Mouse (Mus musculus) CH12F3 (cell line): ENCODE measurements around the gene Abl2.
"Not testable (repeated sequence)": the region's sequence is repeated elsewhere in the genome, so short reads cannot be mapped to it uniquely, and the experiment has no call there.

ENCODE experiments used
- in situ Hi-C: fragments of 300-500 bp; cut with MboI; formaldehyde crosslinking; loops from 2 replicates; pipeline ENCODE4 v1.14.3; 2020; ENCODE audit warnings: low sequenced_read_pairs

Abl2 gene

DNA sequence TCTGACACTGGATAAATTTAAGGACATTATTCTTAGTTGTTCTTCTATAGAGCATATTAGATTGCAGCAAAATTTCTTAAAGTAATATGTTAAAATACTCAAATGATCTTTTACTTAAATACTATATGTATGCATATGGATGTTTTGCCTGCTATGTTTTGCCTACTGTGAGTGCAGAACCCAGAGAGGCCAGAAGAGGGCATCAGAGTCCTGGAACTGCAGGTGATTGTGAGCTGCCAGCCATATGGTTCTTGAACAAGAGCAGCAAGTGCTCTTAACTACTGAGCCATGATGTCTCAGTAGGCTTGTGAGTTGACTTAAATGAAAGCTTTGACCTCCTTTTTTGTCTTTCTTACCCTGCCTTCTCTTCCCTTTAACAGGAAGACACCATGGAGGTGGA lies 72.4 kb downstream of the Abl2 start:
- in situ Hi-C loops, result no loop called here

DNA sequence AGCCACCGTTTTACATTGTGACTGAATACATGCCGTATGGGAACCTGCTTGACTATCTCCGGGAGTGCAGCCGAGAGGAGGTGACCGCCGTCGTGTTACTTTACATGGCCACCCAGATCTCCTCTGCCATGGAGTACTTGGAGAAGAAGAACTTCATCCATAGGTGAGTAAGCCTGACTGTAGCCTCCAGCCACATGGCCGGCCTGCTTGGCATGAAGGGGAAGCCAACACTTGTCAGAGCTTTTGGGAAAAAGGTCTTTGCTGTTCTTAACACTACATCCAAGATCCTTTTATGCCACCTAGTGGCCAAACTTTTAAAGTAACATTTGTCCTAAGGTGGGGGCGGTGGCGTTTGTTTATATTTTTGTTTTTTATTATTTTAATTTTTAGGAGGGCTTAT lies 74.5 kb downstream of the Abl2 start:
- in situ Hi-C loops, result no loop called here

DNA sequence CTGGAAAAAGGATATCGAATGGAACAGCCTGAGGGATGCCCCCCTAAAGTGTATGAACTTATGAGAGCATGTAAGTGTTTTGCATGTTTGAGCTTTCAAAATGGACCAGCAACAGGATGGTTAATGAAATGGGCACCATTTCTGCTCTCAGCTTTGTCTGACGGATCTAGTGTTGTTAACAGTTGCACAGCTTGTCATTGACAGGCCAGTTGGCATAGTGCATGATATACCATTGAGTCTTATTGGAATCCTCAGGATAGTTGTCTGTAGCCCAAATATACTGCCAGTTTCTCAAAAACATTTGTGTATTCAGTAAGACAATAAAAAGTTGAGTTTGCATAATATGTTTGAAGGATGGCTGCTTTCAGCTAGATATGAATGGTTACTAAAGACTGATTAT lies 76.6 kb downstream of the Abl2 start:
- in situ Hi-C loops, result no loop called here

DNA sequence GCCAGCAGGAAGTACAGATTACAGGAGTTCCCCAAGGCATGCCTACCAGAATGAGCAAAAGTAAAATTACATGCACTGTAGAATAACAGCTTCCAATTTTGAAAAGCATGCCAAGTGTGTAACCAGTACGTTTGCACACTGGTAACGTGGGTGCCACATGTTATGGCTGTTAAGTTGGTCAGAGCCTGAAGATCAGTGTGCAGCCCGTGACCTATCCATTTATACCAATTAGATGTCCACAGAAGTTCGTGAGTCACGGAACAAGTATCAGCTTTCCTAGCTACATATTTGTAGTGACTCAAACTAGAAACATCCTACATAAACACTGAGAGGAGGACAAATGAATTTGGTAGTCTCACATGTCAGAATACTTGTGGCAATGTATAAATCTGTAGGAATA lies 80.9 kb downstream of the Abl2 start:
- in situ Hi-C loops, result no loop called here

DNA sequence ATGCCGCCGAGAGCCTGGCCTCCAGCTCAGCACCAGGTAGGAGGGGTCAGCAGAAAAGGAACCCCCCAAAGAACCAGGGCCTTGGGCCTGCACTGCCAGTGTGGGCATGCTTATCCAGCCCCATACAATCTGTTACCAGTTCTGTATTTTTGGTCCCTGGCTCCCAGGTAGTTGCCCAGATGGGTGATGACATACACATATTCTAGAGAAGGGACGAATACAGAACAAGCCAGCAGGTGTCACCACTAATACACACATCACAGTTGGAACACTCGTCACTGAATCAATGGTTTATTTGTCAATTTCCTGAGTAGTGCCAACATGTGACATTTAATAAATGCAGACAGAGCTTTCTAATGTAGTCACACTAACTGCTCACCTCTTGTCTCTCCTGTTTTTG lies 82.0 kb downstream of the Abl2 start:
- in situ Hi-C loops, result no loop called here

DNA sequence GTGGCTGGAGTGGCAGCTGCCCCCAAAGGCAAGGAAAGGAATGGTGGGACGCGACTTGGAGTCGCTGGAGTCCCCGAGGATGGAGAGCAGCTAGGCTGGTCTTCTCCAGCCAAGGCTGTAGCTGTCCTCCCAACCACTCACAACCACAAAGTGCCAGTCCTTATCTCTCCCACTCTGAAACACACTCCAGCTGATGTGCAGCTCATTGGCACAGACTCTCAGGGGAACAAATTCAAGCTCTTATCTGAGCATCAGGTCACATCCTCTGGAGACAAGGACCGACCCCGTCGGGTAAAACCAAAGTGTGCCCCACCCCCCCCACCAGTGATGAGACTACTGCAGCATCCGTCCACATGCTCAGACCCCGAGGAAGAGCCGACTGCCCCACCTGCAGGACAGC lies 83.2 kb downstream of the Abl2 start:
- in situ Hi-C loops, result no loop called here

DNA sequence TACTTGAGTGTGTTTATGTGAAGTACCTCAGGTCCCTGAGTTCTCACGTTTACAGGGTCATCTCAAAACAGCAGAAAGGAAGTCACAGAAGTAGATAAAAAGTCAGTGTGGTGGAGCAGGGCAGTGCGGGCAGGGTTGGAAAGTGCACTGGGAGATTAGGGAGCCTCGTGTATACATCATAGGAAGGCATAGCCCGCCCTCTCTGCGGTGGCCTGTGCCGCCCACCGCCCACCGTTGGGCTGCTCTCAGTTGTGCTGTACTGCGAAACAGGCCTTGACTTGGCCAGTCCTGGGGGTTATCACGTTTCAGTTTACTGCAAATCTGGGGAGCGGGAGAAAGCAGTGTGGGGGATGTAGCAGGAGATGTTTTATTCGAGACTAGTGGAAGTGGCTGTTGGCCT lies 84.2 kb downstream of the Abl2 start:
- in situ Hi-C loops, result no loop called here

DNA sequence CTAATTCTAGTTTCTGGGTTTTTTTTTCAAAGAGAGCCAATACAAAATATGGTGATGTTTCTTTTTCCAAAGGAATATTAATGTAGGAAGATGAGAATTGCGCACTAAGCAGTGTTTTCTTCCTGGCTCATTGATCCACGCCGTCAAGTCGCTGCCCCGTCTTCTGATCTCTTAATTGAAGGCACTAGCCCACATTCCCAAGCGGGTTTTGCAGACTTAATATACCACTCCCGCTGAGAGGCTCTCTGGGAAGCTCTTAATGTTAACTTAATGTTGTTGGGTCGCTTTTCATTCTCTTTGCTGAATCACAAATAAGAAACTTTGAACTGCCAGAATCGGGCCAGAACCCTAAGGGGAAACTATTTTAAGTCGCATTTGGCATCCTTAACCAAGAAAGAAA lies 85.5 kb downstream of the Abl2 start:
- in situ Hi-C loops, result no loop called here

DNA sequence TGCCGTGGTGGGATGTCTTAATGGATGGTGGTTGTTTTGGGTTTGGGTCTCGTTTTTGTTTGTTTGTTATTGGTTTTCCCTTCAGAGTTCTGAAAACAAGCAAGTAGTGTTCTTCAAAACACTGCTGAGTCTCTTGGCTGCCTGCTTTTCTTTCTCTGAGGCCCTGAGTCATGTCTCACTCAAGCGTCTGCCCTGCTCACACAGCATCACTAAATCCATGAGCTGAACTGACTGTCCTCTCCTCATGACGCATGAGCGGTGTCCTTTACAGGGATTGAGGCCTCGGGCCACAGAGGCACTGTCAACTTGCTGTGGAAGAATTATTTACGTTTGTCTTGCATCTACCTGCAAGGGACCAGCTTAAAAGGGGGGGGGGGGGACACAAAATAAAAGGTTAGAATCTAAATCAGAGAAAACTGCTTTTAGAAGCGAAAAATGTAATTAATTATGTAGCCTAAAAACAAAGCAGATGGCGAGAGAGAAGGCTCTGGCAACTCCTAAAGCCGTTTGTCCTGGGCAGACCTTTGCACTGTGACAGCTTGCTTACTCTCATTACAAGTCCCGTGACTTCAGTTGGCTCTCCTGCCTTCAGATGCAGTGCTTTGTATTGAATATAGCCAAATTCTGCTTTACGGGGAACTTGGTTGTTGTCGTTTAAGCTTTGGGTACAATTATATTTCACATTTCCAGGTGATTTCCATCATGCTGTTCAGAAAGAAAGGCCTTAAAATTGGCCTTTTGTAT lies 86.4 kb downstream of the Abl2 start:
- in situ Hi-C loops, result no loop called here

DNA sequence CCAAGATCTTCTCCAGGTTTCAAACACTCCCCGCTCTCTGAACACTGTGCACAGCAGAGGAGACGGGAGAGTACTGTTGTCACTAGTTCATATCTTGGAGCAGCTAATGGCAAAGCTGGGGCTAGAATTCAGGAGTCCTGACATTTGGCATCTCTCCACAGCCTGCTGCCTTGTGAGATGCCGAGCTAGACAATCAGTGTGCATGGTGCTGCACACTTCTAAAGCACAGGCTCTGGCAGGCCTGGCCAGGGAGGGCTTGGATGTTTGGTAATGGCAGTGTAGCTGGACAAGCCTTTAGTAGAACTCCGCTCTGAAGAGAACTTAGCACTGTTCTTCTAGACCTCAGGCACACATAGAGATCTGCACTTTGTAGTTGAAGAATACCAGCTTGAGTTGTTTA lies 87.4 kb downstream of the Abl2 start:
- in situ Hi-C loops, result no loop called here

DNA sequence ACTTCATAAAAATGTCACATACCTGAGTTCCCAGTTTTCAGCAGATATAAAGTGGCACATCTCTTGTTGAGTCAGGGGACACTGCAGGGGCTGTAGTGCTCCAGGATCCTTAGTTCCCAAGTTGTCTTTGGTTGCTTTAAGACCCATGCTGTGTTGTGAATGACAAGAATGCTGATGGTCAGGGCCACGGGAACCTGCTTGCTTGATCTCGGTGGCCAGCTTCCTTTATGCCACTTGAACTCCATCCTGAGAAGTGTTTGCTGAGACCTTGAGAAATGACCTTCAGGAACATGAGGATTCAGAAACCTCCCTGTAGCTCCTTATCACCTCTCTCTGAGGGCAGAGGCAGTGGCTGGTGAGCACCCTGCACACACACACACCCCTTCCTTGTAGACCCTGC lies 90.1 kb downstream of the Abl2 start:
- in situ Hi-C loops, result no loop called here

DNA sequence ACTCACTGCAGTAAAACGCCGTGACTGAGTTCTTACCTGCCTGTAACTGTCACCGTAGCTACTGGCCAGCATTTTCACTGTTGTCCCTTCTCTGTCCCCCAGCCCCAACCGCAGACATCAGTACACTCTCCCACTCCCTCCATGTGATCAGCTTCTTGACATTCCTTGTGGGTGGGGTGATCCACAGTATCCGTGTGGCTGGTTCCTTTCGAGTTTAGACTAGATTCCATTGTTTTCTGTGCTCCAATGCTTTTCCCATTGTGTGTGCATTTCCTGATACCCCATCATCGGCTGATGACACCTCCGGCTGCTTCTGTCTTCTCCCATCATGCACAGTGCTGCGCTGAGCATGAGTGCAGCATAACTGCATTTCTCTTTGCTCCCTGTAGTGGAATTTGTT lies 92.0 kb downstream of the Abl2 start:
- in situ Hi-C loops, result no loop called here

DNA sequence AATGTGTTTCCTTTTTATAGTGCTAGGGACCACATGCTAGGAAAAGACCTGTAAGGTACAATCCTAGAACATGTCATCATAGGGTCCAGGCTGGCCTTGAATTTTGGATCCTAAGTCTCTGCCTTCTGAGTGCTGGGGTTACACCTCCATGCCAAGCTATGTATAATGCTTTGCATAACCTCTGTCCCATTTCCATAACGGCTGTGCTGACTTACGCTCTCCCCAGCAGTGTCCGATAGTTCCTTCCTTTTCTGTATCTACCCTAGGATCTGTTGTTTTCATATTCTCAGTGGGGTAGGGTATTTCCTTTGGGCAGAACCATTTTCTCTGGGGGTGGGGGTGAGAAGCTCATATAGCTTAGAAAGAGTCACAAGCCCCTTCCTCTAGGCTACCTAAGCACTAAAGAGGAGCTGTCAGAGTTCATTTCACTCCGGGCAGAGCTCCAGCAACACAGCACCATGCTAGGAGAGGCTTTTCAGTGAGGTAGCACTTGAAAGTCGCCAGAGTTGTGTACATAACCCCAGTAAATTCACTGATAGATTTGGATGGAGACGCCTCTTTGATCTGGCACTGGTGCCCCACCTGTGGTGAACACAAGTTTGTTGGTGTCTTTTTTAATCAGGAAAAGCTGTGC lies 93.7 kb downstream of the Abl2 start:
- in situ Hi-C loops, result no loop called here

DNA sequence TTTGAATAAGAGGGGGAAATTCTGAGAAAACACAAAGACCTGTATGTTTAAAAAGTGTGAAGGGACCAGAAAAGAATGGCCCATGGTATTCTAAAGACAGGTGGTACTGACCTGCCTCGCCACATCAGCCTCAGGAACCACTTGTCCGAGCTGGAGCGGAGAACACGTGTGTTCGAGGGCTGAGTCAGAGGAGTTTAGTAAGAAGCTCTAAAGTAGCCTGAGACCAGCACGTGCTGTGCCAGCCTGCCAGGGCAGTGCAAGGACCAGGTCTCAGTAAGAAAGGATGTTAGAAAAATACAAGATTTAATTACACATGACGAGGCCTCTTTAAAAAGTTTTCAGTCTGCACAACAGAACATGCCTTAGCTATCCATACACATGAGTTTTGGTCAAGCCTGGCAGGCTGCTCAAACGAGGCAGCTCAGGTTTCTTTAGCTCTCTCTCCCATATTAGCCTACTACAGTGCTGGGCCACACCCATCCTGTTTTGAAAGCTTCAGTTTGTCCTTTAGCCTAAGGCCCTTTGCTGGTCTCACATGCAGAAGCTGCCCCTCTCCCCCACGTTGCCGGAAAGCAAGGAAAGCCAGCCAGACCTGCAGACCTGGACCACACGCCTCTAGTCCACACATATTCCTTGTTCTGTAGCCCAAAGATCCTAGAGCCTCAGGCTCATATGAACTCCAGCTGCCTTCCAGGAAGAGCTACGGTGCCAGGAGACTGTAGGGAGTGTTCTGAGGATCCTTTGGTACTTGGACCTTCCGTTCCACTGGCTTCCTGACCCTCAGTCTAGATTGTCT lies 96.3 kb downstream of the Abl2 start:
- in situ Hi-C loops, result no loop called here

DNA sequence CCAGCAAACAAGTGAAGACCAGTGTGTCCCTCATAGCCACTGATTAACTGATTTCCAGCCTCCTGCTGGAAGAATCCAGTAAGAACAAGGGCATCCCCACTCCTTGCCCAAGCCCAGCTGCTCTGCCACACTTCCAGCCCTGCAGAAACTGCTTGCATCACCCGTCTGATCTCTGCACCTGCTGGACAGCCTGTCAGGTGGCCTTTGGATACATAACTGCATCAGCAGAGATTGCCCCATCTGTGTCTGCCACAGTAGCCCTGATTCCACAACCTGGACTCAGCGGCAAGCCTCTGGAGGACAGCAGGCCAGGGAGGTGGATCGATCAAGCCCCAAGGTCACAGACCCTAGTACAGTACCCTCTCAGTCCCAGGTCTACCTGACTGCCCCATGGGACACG lies 98.9 kb downstream of the Abl2 start:
- in situ Hi-C loops, result no loop called here

DNA sequence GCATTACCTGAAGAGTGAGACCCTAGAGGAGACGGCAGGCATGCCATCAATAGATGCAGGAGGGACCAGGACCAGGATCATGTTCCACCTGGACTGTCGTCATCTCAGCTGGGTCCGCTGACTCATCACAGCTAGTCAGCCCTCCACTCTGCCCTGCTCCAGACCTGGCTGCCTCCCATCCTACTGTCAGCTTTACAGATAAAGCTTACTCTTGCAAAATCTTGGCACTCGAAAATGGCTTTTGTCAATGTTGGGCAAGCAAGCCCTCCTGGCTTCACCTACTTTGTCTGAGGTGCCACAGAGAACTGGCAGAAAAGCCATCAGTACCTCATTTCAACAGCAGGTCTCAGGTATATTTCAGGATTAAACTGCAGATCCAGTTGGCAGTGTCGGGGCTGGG lies 100.1 kb downstream of the Abl2 start:
- in situ Hi-C loops, result no loop called here

DNA sequence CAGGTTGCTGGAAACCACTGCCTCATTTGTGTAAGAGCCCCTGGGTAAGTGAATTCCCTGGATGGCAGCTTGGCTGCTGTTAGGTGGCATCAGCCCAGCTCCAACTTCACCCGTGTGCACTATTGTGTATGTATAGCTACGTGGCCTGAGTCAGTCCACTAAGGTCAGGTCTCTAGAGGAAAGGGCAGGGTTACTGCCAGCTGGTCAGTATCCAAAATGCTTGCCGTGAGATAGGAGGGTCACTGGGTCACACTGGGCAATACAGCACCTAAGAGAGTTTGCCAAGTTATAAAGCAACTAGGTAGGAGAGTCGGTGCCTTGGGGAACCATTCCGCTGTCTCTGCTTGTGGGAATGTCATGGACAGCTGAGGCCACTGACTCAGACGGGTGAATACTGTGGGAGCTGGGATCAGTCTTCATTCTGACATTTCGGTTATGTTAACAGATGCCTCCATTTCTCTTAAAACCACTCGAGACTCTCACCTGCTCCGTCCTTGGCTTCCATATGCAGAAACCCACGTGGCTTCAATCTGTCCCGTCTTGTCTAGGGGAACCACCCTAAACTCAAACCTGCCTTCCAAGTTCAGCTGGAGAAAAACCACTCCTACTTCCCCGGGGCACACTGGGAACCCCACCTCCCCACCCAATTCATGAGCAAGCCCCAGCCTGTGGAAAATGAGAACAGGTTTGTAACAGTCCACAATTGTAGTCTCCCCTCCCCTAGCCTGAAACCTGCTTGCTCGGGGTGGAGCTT lies 101.5 kb downstream of the Abl2 start:
- in situ Hi-C loops, result no loop called here

DNA sequence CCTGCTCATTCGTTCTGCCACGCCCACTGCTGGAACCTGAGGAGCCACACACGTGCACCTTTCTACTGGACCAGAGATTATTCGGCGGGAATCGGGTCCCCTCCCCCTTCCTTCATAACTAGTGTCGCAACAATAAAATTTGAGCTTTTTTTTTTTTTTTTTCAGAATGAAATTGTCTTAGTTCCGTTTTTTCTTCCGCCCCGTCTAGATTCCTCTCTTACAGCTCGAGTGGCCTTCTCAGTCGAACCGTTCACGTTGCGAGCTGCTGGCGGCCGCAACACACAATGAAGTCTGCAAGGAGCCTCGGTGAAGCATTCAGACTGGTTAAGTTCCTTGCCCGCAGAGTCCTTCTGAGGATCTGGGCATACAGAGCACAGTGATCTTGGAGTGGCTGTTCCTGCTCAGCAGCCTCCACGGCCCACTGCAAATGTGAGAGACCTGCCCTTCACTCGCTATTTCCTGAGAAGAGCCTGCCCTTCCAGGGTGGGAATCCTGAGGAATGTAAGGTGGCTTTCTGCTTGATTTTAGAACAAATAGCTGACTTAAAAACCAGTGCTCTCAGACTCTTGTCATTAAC lies 102.2 kb downstream of the Abl2 start:
- in situ Hi-C loops, result not testable (repeated sequence)

DNA sequence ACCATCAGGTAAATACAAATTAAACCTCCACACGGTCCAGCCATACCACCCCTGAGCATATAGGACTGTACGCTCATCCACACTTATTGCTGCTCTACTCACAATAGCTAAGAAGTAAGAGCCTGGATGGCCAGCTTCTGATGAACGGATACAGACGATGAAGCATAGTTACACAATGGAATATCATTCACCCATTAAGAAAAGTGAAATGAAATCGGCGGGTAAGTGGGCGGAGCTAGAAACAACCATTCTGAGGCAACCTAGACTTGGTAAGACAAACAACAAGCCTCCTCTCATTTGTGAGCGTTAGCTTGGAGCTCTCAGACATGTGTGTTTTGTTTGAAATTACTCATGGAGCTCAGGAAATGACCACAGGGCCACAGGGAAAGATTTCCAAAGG lies 107.2 kb downstream of the Abl2 start:
- in situ Hi-C loops, result no loop called here

DNA sequence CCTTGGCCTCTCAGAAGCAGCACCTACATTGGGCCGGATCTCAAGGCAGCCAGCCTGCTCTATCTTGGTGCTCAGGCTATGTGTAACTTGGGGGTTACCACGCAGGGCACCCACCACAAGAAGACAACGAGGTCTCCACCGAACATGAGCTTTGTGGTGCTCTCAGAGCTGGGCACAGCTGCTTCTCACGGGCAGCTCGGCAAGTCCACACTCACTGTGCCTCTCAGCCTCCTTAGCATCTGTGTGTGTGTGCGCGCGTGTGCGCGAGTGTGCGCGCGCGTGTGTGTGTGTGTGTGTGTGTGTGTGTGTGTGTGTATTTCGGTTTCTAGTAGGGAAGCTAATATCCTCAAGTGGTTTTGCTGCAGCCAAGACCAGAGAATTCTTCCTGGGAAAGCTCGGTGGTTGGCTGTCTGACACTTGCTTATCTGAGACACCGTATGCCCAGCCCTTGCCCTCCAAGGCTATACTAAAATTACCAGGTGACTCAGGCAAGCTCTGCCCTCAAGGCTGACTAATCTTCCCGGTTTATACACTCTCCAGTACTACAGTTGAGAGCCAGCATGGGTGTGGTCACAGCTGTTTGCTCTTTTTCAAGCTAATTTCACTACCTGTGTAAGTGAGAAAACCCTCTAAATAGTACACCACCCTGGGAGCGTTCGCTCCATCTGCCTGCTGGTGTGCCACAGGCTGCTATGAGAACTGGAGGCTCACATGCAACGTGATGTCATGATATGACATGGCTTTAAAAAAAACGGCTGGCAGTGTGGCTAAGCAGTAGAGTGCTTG lies 108.7 kb downstream of the Abl2 start:
- in situ Hi-C loops, result no loop called here
